Mouse (Mus musculus) left cerebral cortex, adult 2 months (tissue): Measurements from ENCODE around the gene Zfyve19. TPM values are rescaled to one million over a fixed set of nuclear protein-coding genes. Genes with fewer than 3 reads are reported as not detected.

Source experiments
- DNase-seq, 2 experiments: peaks; one replicate each; pipeline ENCODE4 v3.0.0; 2021 to 2022; ENCODE audit warnings: low spot score in 2 of 2, mixed read lengths in 1 of 2; ENCODE audit errors: extremely low spot score in 1 of 2
- H3K27ac ChIP-seq: fragments of 200-600 bp; 2 replicates; pipeline ENCODE4 v1.8.1; 2022
- H3K4me3 ChIP-seq: fragments of 200-600 bp; 2 replicates; pipeline ENCODE4 v1.8.1; 2022
- CTCF ChIP-seq: fragments of 200-600 bp; IDR thresholded peaks from 2 replicates; pipeline ENCODE4 v1.8.1; 2022; ENCODE audit warnings: antibody characterized with exemption, mild to moderate bottlenecking, moderate library complexity
- intact Hi-C: fragments of 180-260 bp; cut with DNase I; formaldehyde crosslinking; loops from one replicate; pipeline ENCODE4 v1.15.1; 2025
- total RNA-seq, 2 experiments: library from RNA; stranded (reverse); gene quantifications; 2 replicates each; pipeline ENCODE4 v1.2.3; 2021

Zfyve19 gene
- total RNA-seq, 2 experiments from 2014 or later = 38.0 to 41.9 TPM

- DNase-seq = no peak
- Histone ChIP-seq H3K4me3 (no peak overlapping the region), H3K27ac (no peak overlapping the region)
- intact Hi-C loops = no loop called here
- no peak for TF ChIP-seq CTCF
Measured at GRCm38 (mm10) chr2:119198934-119199333, 9.5 kb upstream of the Zfyve19 start.

GRCm38 (mm10) chr2:119202914-119203453 lies 5.4 kb upstream of the Zfyve19 start:
- intact Hi-C loops = no loop called here
- H3K4me3 ChIP-seq = no peak overlapping the region
- no peak for DNase-seq

DNA sequence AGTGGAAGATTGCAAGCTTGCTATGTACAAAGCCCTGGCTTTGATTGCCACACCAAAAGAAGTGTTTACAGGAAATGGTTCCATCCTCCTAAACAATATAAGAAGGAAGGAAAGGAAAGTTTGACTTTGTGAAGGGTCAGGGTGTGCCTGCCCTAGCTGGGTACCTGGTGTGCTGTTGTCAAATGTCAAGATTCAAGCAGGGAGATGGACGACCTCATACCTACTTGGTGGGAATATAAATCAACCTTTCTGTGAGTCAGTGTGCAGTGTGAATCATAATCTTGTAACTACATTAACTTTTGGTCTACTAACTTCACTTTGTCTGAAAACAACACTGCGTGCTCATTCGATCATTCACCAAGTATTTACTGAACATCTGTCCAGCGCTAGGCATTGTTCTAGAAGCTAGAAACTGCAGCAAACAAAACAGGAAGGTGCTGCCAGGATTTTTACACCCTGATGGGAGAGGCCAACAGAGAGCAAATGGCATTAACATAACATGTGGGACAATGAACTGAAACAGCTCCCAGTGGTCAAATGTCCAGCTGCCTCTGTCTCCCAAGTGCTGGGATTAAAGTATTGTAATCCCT lies 4.5 kb upstream of the Zfyve19 start:
- TF ChIP-seq CTCF = no peak
- intact Hi-C loops = no loop called here
- no peak for DNase-seq
- Histone ChIP-seq H3K27ac (no peak overlapping the region), H3K4me3 (no peak overlapping the region)

More at GRCm38 (mm10) chr2:119202914-119203453, 5.4 kb upstream of the Zfyve19 start:
- no peak overlapping the region for H3K27ac ChIP-seq
- no peak for TF ChIP-seq CTCF

DNA sequence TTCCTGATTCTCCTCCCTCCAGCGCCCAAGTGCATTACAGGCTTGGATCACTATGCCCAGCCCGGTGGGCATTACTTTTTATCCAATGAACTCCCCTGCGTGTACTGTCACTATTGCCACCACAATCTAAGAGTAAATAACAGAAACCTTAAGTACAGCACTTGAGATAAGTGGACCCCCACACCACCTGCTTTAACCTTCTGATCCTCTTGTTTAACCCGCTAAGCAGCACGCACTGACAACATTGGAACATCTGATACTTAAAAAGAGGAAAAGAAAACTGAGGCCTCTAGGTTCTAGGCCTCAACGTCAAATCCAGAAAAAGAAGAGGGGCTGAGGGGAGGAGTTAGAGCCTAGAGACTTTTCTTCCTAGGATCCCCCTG lies 465 bp upstream of the Zfyve19 start:
- Histone ChIP-seq H3K4me3 (peak overlapping the region; percentile 72), H3K27ac (peak overlapping the region; percentile 89)
- TF ChIP-seq CTCF = no peak
- no peak for DNase-seq
- intact Hi-C loops = loop anchor here (2.0 kb wide), 1 partner anchor 81 kb away; the partner anchor contains the start of gene Vps18

DNA sequence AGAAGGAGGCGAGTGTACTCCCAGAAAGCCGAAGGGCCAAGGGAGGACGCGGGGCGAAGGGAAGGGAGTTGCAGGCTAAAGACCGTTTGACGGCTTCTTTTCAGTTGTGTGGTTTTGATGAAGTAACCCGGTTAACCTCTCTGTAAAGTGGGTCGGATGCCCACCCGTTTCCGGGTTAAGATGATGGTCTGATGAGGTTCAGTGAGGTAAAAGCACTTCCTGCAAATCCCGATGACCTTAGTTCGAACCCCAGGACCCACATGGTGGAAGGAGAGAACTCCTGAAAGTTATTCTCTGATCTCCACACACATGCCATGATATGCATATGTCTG lies 725 bp downstream of the Zfyve19 start:
- peak overlapping the region; percentile 85 for H3K27ac ChIP-seq
- TF ChIP-seq CTCF = no peak
- no peak for DNase-seq
- intact Hi-C loops = loop anchor here (2.0 kb wide), 1 partner anchor 80 kb away; the partner anchor contains the start of gene Vps18
- H3K4me3 ChIP-seq = peak overlapping the region; percentile 72

DNA sequence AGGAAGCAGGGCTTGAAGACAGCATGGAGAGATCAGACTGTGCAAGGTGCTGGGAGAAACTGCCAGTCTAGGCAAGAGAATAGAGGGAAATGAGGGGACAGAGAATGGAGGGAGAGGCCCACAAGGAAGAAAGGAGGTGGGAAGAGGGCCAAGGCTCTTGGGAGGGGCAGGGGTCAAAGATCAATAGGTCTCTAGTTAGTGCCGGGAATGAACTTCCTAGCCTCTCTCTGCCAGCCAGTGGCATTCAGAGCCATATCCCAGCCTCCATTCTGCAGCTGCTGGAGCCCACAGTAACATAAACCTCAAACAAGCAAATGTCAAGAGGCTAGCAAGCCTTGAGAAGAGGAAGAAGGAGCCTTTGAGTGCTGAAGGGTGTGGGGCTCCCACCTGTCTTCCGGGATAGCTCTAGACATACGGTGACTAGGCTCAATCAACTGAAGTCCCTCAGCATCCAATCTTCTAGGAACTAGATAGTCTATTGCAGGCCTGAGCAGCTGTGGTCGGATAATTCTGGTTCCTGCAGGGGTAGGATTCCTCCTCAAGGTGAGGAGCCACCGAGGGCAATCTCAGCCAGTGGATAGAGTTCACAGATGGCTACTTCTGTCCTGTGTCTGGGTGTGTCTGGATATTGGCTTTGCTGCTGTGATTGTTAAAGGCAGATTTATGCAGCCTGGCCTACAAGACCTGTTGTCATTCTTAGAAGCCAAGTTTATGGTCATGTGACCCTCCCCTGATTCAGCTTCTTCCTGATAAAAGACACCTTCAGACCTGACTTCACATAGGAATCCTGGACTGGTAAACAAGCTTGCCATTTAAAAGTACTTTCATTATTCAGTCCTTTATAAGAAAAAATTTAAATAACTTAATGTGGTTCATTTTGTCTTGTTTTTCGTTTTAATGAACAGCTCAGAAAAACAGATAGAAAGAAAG lies 21.6 kb downstream of the Zfyve19 start, which contains the start of gene Ppp1r14d:
Gene Ppp1r14d, minus strand, starts transcription at position 132 of the 930 bp plus-strand sequence.
- intact Hi-C loops = no loop called here
- H3K27ac ChIP-seq = no peak within 1 kb of the TSS
- no peak for DNase-seq
- H3K4me3 ChIP-seq = no peak within 1 kb of the TSS
- TF ChIP-seq CTCF = no peak

- H3K4me3 ChIP-seq = peak overlapping the region; percentile 34
- intact Hi-C loops = no loop called here
- TF ChIP-seq CTCF = no peak
Measured at GRCm38 (mm10) chr2:119236682-119237209, 28.3 kb downstream of the Zfyve19 start.

DNA sequence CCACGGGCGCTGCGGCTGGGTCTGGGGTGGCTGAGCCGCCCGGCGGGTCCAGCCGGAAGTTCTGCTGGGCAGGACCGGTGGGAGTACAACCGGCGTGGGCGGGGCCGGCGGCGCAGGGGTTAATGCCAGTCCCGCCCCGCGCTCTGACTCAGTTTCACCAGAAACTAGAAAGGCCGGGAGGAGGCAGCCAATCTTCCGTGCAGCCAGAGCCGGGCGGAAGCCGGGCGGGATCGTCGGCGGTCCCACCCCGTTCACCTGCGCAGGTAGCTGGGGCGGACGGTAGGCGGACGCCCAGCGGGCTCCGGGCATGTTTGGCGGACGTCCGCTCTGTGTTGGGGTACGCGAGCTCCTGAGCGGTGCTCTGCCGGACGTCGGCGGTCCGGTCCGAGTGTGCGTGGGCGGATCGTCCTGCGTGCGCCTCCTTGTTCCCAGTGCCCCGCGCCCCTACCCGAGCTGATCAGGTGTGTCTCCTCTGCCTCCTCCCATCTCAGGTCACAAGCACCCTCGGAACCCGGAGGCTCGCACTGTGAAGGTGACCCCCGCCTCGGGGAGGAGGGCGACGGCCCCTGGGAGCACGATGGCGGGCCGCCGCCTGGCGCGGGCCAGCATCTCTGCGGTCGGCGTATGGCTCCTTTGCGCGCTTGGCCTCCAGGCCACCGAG lies 28.9 kb downstream of the Zfyve19 start, which contains the start of gene Spint1:
Gene Spint1, plus strand, starts transcription at position 153 of the 661 bp plus-strand sequence.
- intact Hi-C loops = no loop called here
- peak within 1 kb of the TSS; percentile 34 for H3K4me3 ChIP-seq
- H3K27ac ChIP-seq = no peak within 1 kb of the TSS
- no peak for DNase-seq
- no peak for TF ChIP-seq CTCF

More at GRCm38 (mm10) chr2:119236682-119237209, 28.3 kb downstream of the Zfyve19 start:
- no peak for DNase-seq
- H3K27ac ChIP-seq = no peak overlapping the region

DNA sequence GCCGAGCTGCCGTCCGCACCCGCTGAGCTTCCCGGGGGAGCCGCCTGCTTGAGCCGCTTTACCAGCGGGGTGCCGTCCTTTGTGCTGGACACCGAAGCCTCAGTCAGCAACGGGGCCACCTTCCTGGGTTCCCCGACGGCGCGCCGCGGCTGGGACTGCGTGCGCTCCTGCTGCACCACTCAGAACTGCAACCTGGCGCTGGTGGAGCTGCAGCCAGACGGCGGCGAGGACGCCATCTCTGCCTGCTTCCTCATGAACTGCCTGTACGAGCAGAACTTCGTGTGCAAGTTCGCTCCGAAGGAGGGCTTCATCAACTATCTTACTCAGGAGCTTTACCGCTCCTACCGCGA lies 29.4 kb downstream of the Zfyve19 start:
- Histone ChIP-seq H3K4me3 (no peak overlapping the region; the same call in 1 of the 2 replicates), H3K27ac (no peak overlapping the region)
- no peak for TF ChIP-seq CTCF
- DNase-seq = no peak
- intact Hi-C loops = no loop called here

DNA sequence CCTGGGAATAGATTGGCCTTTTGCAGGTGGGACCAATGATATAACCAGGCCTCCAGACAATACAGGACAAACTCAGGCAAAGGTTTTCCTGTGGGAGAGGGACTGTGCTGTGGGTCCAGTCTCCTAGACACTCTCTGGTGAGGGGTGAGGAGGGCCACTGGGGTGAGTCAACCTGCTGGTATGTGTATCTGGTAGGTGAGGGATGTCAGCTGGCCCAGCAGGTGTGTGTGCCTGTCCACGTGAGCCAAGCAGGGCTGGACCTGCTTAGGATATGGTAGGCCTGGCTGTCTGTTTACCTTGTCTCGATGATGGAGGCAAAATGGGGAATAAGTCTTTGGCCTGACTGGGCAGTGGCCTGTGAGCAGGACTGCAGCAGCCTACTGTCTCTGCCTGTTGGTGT lies 30.3 kb downstream of the Zfyve19 start:
- no peak for TF ChIP-seq CTCF
- intact Hi-C loops = no loop called here
- no peak overlapping the region for H3K4me3 ChIP-seq
- DNase-seq = no peak
- H3K27ac ChIP-seq = no peak overlapping the region

DNA sequence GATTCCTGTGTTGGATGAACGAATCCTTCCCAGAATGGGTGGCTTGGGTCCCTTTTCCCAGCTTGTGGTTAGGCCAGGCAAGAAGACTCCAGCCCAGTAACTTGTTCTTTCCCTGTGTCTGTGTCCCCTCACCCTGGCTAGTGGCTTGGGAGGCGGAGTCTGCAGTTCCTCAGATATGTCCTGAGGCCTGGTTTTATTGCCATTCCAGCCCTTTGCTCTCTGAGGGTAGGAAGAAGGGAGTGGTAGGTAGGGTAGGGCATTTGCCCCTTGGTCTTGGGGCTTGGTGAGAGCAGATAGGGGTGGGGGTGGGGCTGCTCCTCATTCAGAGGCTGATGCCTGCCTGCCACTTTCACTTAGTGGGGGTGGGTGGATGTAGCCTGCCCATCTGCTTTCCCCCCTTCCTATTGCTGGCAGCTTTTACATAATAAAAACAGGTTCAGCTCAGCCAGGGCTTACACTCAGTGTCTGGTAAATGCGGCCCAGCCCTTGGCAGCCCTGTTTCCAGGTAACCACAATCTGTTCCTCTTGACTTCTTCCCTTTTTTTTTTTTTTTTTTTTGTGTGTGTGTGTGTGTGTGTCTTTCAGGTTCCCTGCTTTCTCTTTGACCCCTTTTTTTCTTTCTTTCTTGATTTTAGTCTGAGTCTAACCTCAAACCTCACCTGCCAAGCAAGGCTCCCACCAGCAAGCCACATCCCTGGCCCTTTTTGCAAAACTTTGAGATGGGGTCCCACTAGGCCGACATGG lies 31.8 kb downstream of the Zfyve19 start:
- Histone ChIP-seq H3K4me3 (no peak overlapping the region), H3K27ac (no peak overlapping the region)
- DNase-seq = no peak
- TF ChIP-seq CTCF = no peak
- intact Hi-C loops = no loop called here
